Mouse (Mus musculus) kidney, adult 2 months (tissue): ENCODE data around the gene Ciart.

ENCODE experiments used
- CTCF ChIP-seq: fragments of 200-500 bp; conservative IDR thresholded peaks from 2 replicates; pipeline ENCODE4 v1.5.1; 2011; ENCODE audit warnings: low read depth, mild to moderate bottlenecking, control low read depth, low read length, moderate library complexity, mixed read lengths; ENCODE audit not compliant: insufficient read depth, insufficient read length
- POLR2A ChIP-seq: fragments of 200-500 bp; IDR thresholded peaks from one replicate; pipeline ENCODE4 v1.6.1; 2011; ENCODE audit warnings: low read depth, low read length, control low read depth

DNA sequence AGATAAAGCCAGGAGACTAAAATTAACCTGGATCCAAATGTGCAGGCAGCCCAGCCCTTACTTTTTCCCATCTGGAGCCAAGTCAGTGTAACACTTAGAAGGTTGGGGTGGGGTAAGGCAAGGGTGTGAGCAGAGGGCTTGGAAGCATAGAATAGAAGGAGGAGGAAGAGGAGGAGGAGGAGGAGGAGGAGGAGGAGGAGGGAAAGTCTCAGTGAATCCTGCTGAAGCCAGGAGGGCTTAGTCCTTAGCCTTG is 20.2 kb upstream of the Ciart start:
- TF ChIP-seq POLR2A (no peak), CTCF (no peak)
